Mouse (Mus musculus) small intestine, adult 2 months (tissue): ENCODE measurements around the gene Coro1c.

Source experiments
- CTCF ChIP-seq: fragments of 200-500 bp; IDR thresholded peaks from 2 replicates; pipeline ENCODE4 v1.5.1; 2012; ENCODE audit warnings: low read depth, mild to moderate bottlenecking, control low read depth, inconsistent platforms, low read length, moderate library complexity, mixed read lengths; ENCODE audit not compliant: insufficient replicate concordance, insufficient read length; ENCODE audit errors: extremely low read depth
- POLR2A ChIP-seq: fragments of 200-500 bp; IDR thresholded peaks from 2 replicates; pipeline ENCODE4 v1.6.1; 2012; ENCODE audit warnings: low read depth, mild to moderate bottlenecking, control low read depth, inconsistent platforms, low read length, moderate library complexity

GRCm38 (mm10) chr5:113910705-113911104 is 2.1 kb upstream of the Coro1c start:
- TF ChIP-seq POLR2A = no peak
- TF ChIP-seq CTCF = no peak
